26 mouse cellular contexts compared by ENCODE assay signal in genomic region chr5:36444611-36445010, GRCm38 (mm10). TPM values are rescaled to one million over a fixed set of nuclear protein-coding genes. Genes with fewer than 3 reads are reported as not detected.
DNase-seq lines count a peak whose midpoint lies in the region; ATAC-seq and TF ChIP-seq lines count a peak whose summit lies in the region.
"Had no signal": no experiment of that assay in that cellular context is flagged by ENCODE, and none has a peak within 500 bp of the region (broad histone marks: within the 10 kb centered on the region; RNA-seq: fewer than 3 reads in every experiment).

No protein-coding gene starts in this region.

- H3K27me3 ChIP-seq in liver, postnatal 0 days (ENCODE audit: insufficient read depth, low read length), result peaks cover 3% of the 10 kb centered on the region; the same call in 1 of the 2 replicates
- H3K27me3 ChIP-seq: midbrain, embryonic 15.5 days; neural tube, embryonic 15.5 days had no signal

- H3K4me3 ChIP-seq in liver, postnatal 0 days (ENCODE audit: low read depth, low read length), result no peak overlapping the region
- H3K4me3 ChIP-seq: heart, embryonic 13.5 days; hindbrain, embryonic 10.5 days; intestine, embryonic 15.5 days; layer of hippocampus, adult 2 months; left cerebral cortex, adult 2 months; midbrain, embryonic 10.5 days; midbrain, embryonic 15.5 days; neural tube, embryonic 15.5 days had no signal

- DNase-seq in adrenal gland, adult (ENCODE audit: inconsistent age in 2 of 2, low spot score in 1 of 2), result peak; percentile 59 to 84
- DNase-seq in adrenal gland, adult 18-20 months (ENCODE audit: low spot score in 2 of 2), result no peak
- DNase-seq in cerebellum, postnatal 14 days, result peak; percentile 40 to 48
- DNase-seq in cerebellum, postnatal 4 days (ENCODE audit: low spot score in 2 of 2), result no peak
- DNase-seq in left cerebral cortex, postnatal 4 days, result peak; percentile 17
- no peak for DNase-seq in left cerebral cortex, adult 8-10 months (ENCODE audit: low spot score in 2 of 2)
- DNase-seq in liver, postnatal 0 days, result no peak
- DNase-seq: gastrocnemius, postnatal 10 days; heart, postnatal 10 days; kidney, adult 2 months; kidney, postnatal 36 days; liver; lung, embryonic 14.5 days; right cerebral cortex, postnatal 25 days had no signal

- 51% methylated on average over 4 of the region's 4 CpGs for WGBS in liver, postnatal 0 days (ENCODE audit: insufficient replicate concordance)

- no peak for ATAC-seq in liver, postnatal 0 days
- ATAC-seq: activated CD4-positive, CD25-positive, alpha-beta regulatory T cell, adult 4 months; hindbrain, postnatal 0 days; intestine, embryonic 15.5 days; midbrain, embryonic 15.5 days had no signal

- no peak overlapping the region for H3K9ac ChIP-seq in liver, postnatal 0 days (replicated peaks)
- H3K9ac ChIP-seq: heart, embryonic 13.5 days; intestine, embryonic 15.5 days; liver, embryonic 14.5 days; lung, embryonic 14.5 days; midbrain, embryonic 15.5 days; neural tube, embryonic 15.5 days had no signal

- H3K4me2 ChIP-seq in liver, postnatal 0 days (ENCODE audit: low read depth, low read length), result no peak overlapping the region
- H3K4me2 ChIP-seq: heart, embryonic 13.5 days; intestine, embryonic 15.5 days; lung, embryonic 14.5 days; midbrain, embryonic 15.5 days; neural tube, embryonic 15.5 days had no signal

- H3K36me3 ChIP-seq in liver, postnatal 0 days (replicated peaks; ENCODE audit: insufficient read depth, low read length), result no peaks in the 10 kb centered on the region
- H3K36me3 ChIP-seq: heart, embryonic 13.5 days; hindbrain, embryonic 10.5 days; intestine, embryonic 15.5 days; midbrain, embryonic 10.5 days; midbrain, embryonic 15.5 days; neural tube, embryonic 15.5 days had no signal

- TF ChIP-seq CTCF in liver, postnatal 0 days (IDR thresholded peaks at IDR 0.05; ENCODE audit: low read depth), result no peak

- intact Hi-C loops in left cerebral cortex, postnatal 4 days (cut with DNase I), result no loop called here

- H3K9me3 ChIP-seq in liver, postnatal 0 days (ENCODE audit: low read length), result no peaks in the 10 kb centered on the region
- H3K9me3 ChIP-seq: heart, embryonic 13.5 days; hindbrain, embryonic 10.5 days; intestine, embryonic 15.5 days; midbrain, embryonic 10.5 days; midbrain, embryonic 15.5 days; neural tube, embryonic 15.5 days had no signal

- no peaks in the 10 kb centered on the region for H3K4me1 ChIP-seq in liver, postnatal 0 days (ENCODE audit: insufficient read depth)
- H3K4me1 ChIP-seq: intestine, embryonic 15.5 days had no signal

- TF ChIP-seq EP300 in liver, postnatal 0 days (IDR thresholded peaks at IDR 0.05; ENCODE audit: low read depth), result no peak

- no peak overlapping the region for H3K27ac ChIP-seq in liver, postnatal 0 days (ENCODE audit: low read depth)
- H3K27ac ChIP-seq: heart, embryonic 13.5 days; hindbrain, embryonic 10.5 days; hindbrain, postnatal 0 days; intestine, embryonic 15.5 days; layer of hippocampus, adult 2 months; left cerebral cortex, adult 2 months; liver, embryonic 14.5 days; midbrain, embryonic 10.5 days; midbrain, embryonic 15.5 days had no signal

RNA-seq across cellular contexts. Expression of gene Grpel1, which starts 20.2 kb away (rescaled TPM):
- 10 to 100 TPM; 76.2 to 79.3 TPM for total RNA-seq in adrenal gland, adult 18-20 months (2021)
- 10 to 100 TPM; 20.5 to 21.1 TPM for total RNA-seq in left cerebral cortex, postnatal 4 days (2021)
- total RNA-seq in left cerebral cortex, adult 8-10 months (2022), result 10 to 100 TPM; 21.3 to 24.9 (median 22.8) TPM
- polyA plus RNA-seq in liver, postnatal 0 days (2015; fragmentation: Nextera tagmentation; extraction: Ambion mirVana), result 61.2 and 62.1 TPM in 2 replicates

RNA-seq across cellular contexts. Expression of gene Tada2b, which starts 39.5 kb away (rescaled TPM):
- total RNA-seq in adrenal gland, adult 18-20 months (2021), result 10 to 100 TPM; 35.0 to 39.6 TPM
- 10 to 100 TPM; 30.8 to 31.0 TPM for total RNA-seq in left cerebral cortex, postnatal 4 days (2021)
- 10 to 100 TPM; 30.0 to 32.6 (median 30.5) TPM for total RNA-seq in left cerebral cortex, adult 8-10 months (2022)
- 1.2 and 1.4 TPM in 2 replicates for polyA plus RNA-seq in liver, postnatal 0 days (2015; fragmentation: Nextera tagmentation; extraction: Ambion mirVana)

RNA-seq across cellular contexts. Expression of gene Ccdc96, which starts 39.8 kb away (rescaled TPM):
- total RNA-seq in adrenal gland, adult 18-20 months (2021), result under 1 TPM; 0.17 to 0.45 TPM
- 1 to 10 TPM; 1.5 TPM for total RNA-seq in left cerebral cortex, postnatal 4 days (2021)
- 1 to 10 TPM in 2 of 4 experiments, under 1 TPM in 2; 0.59 to 1.1 (median 0.99) TPM for total RNA-seq in left cerebral cortex, adult 8-10 months (2022)
- 0.06 and 0.13 TPM in 2 replicates for polyA plus RNA-seq in liver, postnatal 0 days (2015; fragmentation: Nextera tagmentation; extraction: Ambion mirVana)
- polyA plus RNA-seq: activated CD4-positive, CD25-positive, alpha-beta regulatory T cell, adult 4 months had no signal

RNA-seq across cellular contexts. Expression of gene Sorcs2, which starts 46.7 kb away (rescaled TPM):
- 10 to 100 TPM; 14.2 to 30.4 TPM for total RNA-seq in adrenal gland, adult 18-20 months (2021)
- total RNA-seq in left cerebral cortex, postnatal 4 days (2021), result 10 to 100 TPM; 33.9 to 35.4 TPM
- total RNA-seq in left cerebral cortex, adult 8-10 months (2022), result 10 to 100 TPM; 37.3 to 41.7 (median 41.3) TPM
- 0.30 and 0.33 TPM in 2 replicates for polyA plus RNA-seq in liver, postnatal 0 days (2015; fragmentation: Nextera tagmentation; extraction: Ambion mirVana)
- total RNA-seq: megakaryocyte progenitor cell, adult 5-6 weeks had no signal

Comparison
In these comparisons a context has a peak if more than half of its experiments do, and no peak if none do; other contexts are left out.
1. DNase-seq: peak in adrenal gland, adult (2 of 2), cerebellum, postnatal 14 days (2 of 2) and left cerebral cortex, postnatal 4 days (single experiment); none in adrenal gland, adult 18-20 months (0 of 2), cerebellum, postnatal 4 days (0 of 2), left cerebral cortex, adult 8-10 months (0 of 2) and liver, postnatal 0 days (single experiment).